Mouse (Mus musculus): ENCODE results near the gene Ice1.

- TF ChIP-seq CTCF (IDR thresholded peaks at IDR 0.05; ENCODE audit: low read depth) (no peak), EP300 (IDR thresholded peaks at IDR 0.05; ENCODE audit: low read depth) (no peak)
Observed at GRCm38 (mm10) chr13:70681411-70682183, 44.2 kb upstream of the Ice1 start.

Measured in liver, embryonic 14.5 days (tissue).